Mouse (Mus musculus) spleen, adult 12 weeks (tissue): Measurements from ENCODE around the gene Prrt4.
"Not testable (repeated sequence)": the region's sequence is repeated elsewhere in the genome, so short reads cannot be mapped to it uniquely, and the experiment has no call there.

Source experiments
- DNase-seq: peaks from one replicate; pipeline ENCODE4 v3.0.0; 2022; ENCODE audit warnings: low spot score

Prrt4 gene

GRCm38 (mm10) chr6:29198309-29199222 is 19.2 kb upstream of the Prrt4 start:
- DNase-seq: peak; percentile 47

- DNase-seq: no peak
Observed at GRCm38 (mm10) chr6:29195846-29196698, 16.7 kb upstream of the Prrt4 start.

DNA sequence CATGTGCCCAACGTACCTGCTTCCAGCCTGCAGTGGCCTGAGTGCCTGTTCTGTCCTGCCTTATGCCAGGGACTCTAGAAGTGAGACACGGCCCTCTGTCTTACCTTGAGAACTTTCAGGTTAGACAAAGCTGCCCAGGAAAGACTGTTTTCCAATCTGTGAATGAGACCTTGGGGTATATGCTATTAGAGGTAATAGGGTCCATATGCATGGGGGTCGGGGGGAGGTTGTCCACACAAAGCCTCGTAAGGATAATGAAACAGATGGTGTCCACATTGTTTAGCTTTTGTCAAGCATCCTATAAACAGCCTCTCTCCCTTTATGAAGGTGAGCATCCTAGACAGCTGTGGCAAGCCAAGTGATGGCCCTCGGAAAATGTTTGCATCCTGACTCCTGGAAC is 15.8 kb upstream of the Prrt4 start:
- DNase-seq: no peak

DNA sequence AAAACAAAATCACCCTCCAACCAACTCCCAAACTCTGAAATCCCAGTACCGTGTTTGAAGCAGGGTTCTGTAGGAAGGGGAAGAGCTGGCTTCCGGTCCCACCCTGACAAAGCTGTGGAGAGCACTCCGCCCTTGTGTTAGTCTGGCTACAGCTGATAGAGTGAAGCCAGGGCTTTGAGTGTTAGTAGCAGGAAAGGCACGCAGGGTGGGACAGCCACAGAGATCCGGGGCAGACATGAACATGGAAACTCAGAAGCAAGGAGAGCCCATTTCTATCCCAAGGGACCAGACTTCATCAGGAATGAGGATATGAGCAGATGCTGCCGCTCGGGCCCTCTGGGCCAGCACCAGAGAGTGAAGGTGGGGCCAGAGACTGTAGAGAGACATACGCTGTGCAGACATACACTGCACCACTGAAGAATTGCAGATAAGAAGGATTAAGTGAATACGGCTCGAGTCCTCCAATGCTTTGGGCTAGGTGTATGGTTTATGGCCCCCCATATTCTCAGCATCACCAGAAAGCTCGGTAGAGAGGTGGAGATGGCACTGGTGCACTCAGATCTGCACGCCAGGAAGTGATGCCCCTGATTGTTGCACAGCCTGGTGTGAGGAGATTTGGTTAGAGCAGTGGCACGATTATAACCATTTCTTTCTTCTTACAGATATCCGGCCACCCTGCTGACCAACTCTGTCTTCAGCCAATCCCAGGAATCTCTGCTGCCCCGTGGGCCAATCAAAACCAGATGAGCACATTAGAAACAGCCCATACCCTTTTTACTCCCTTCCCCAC is 14.8 kb upstream of the Prrt4 start:
- no peak for DNase-seq

DNA sequence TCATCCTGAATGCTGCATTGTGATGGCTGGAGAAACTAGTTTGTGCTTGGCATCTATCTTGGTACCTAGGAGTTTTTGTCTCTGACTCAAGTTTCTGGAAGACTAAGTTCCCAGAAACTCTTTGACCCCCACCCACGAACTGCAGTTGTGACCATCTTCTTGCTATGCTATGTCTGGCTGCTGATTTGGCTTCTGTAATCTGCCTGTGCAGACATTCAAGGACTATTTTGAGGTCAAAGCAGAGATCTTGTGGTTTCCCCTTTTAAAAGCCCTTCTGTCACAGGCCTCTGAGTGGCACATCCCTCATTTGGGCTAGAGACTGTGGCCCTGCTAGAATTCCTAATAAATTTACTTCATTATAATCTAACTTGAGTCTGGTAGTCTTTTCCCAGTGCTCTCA is 8.6 kb upstream of the Prrt4 start:
- no peak for DNase-seq

DNA sequence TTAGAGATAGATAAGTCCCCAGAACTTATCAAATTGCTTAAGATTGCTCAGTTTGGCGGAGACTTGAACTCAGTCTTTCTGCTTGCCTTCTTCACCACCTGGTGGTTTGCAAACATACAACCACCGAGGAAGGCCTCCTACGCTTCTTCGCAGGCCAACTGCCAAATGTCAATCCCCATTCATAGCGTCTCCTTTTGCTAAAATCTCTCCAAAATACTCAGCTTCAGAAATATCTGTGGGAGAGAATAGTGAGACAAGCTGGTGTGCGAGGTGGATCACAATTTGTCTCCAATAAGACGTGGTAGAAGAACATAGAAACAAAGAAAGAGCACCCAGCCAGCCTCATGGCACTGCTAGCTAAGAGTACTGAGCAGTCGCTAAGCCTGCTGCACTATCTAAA is 459 bp upstream of the Prrt4 start:
- DNase-seq: no peak

DNA sequence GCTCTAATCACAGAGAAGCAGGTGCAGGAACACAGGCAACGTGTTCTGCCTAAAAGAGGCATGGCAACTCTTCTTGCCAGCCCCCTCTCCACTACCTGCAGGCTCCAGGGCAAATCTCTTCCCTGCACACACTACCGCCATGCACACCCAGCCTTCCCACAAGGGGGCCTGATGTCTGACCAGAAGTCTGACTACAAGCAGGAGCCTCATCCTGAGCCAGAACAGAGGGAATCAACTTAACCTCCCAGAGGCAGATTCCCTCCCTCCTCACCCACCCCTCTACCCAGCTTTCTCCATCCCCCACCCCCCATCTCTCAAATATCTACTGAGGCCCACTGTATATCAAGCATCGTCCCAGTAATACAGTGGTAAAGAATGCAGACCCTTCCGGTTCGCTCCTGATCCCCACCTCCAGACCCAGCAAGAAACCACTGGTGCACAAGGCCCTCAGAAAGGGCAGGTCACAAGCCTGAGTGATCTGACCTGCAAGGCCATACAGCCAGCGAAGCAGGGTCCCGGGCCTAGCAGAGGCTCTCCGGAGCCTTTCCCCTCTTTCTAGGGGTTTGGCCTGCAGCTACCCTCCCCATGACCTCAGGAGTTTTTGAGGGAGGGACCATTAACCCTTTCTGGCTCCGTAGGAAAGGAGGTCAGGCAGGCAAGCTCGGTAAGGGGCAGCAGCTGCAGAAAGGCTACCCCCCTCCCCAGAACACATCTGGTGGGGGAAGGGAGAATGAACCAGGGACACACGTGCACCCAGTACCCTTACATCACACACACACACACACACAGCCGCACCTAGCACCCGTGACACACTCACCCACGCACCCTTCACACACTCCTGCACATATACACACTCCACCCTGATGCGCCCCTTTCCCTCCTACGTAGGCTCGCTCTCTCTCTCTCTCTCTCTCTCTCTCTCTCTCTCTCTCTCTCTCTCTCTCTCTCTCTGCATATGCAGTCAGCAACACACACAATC is 1.2 kb downstream of the Prrt4 start:
- no peak for DNase-seq

DNA sequence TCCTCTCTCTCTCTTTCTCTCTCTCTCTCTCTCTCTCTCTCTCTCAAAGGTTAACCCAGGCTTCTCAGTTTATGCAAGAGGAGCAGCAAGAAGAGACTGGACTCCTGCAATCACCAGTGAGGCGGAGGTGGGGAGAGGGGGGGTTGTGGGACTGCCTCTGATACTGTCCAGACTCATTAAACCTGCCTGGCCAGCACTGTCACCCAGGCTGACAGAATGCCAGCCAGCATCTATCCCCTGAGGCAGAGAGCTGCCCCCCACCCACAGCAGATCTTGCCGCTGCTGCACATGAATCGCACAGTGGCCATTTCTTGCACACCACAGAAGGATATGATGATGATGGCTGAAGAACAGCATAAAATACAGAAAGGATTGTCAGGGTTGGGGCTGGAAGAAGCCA is 4.3 kb downstream of the Prrt4 start:
- DNase-seq: no peak

DNA sequence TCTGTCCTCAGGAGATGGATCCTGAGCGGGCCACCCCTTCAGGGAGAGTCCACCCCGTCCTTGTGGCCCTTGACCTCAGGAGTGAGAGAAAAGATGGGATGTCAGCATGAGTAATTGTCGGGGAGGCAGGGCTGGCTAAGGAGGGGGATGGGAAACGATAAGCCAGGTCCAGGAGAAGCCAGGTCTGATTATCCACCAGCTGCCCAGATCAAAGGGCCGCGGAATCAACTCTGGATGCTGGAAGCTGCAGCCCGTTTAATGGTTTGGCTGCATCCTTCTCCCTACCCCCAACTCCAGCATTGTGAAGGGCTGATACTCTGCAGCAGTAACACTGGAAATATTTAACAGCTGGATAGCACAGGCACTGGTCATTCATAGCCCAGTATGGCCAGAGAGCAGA is 5.0 kb downstream of the Prrt4 start:
- DNase-seq: no peak

DNA sequence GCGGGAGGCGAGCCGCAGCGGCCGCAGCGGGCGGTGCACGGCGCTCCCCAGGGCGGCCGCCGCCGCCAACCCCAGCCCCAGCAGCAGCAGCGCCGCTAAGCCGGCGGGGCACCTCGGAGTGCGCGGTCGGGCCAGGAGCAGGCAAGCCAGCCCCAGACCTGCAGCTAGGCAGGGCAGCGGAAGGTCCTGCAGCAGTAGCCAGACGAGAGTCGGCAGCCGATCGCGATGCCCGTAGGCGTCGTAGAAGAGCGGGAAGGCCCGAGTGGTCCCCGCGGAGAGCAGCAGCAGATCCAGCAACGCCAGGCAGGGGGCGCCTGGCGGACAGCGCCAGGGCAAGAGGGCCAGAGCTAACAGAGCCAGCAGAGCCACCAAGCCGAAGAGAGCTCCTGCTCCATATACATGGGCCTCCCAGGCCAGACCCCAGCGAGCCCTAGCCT is 8.4 kb downstream of the Prrt4 start:
- peak; percentile 44 for DNase-seq

GRCm38 (mm10) chr6:29170063-29170921 is 9.1 kb downstream of the Prrt4 start:
- DNase-seq: no peak

DNA sequence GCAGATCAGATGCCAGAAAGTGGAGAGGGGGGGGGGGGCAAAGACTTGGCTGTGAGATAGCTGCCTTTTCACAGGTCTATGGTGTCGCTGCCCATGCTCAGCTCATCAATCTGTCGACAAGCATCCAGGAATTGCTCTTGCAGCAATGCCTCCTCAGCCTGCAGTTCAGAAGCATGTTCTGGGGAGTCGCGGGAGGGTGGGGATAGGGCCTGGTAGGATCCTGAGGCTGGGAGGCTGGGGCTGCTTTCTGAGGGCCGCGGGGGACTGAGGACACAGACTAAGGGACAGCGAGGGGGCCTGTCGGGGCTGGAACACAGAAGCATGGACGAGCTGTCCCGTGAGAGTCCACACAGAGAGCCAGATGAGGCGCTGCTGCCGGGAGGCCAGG is 9.7 kb downstream of the Prrt4 start:
- no peak for DNase-seq

DNA sequence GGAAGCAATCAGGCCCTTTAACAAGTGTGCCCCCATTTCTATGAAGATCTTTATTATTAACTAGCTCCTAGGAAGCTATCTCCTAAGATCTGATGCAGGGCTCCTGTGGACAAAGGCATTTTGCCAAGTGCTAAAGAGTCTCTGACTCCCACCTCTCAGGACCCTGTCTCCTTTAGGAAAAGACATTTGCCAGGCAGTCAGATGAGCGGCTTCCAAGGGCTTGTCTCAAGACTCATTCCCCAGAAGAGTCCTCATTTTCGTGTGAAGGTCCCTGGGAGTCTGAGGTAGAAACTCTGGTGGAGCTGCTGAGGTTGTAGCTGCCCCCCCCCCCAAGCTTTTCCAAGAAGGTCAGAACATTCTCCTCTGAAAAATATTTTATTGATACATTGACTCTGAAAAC is 10.5 kb downstream of the Prrt4 start:
- DNase-seq: no peak

DNA sequence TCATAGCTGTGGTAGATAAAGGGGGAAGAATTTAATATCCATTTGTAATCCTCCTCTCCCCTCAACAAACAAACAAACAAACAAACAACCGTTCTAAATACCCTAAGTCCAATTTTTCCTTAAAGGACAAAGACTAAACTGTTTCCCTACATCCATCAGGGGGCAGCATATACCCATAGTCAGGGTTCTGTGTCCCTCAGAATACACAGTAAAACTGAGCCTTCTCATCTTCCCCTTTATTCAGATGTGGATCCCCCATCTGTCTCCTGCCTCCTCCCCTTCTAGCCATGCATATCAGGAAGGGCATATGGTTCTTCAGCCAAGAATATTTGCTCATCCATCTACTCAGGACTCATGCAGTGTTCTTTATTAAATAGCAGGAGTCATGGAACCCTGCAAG is 13.2 kb downstream of the Prrt4 start:
- DNase-seq: no peak

DNA sequence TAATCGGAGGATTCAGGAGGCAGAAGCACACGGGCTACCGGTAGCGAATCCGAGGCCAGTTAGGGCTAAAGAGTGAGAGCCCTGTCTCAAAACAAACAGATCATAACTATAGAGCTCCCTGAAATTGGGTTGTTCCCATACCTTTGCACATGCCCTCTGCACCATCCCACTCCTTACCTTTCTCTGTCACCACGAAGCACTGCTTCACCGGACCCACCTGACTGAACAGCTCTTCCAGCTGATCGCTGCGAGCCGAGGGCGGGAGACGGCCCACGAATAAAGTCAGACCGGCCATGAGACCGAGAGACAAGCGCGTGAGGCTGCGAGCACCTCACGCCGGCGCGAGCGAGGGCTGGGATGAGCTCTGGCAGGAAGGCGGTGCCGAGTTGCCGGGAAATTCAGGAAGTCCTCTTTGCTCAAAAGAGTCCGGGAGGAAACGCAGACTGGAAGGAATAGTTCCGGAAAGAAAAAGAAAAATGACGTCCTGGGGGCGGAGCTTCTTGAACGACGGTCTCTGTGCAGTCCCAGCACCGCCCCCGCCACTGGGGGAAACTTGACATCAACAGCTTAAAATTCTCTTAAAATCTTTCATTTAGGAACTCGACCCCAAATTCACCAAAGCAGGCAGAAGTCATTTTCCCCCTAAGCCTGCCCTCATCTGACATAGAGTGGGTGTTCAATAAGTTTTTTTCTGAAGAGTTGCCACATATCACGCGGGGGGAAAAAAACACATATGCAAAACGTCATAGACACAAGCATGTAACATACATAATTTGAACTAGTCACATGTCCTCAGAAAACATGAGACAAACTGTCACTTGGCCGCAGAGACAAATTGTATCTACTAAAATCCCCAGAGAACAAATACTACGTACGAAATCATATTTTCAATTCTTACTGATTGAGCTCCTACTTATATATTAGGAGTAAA is 14.8 kb downstream of the Prrt4 start, which contains the start of gene Rbm28:
TSS of gene Rbm28 (minus strand) at position 693 of the 931 bp plus-strand sequence.
- DNase-seq: peak; percentile 74

DNA sequence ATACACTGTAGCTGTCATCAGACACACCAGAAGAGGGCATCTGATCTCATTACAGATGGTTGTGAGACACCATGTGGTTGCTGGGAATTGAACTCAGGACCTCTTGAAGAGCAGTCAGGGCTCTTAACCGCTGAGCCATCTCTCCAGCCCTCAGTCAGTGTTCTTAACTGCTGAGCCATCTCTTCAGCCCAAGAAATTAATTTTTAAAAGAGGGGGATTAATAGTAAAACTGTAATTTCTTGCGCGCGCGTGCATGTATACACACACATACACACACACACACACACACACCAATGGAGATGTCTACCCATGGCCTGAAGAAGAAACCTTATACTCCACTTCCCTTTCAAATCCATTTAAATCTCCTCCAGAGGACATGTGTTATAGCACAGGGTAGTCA is 18.1 kb downstream of the Prrt4 start:
- DNase-seq: not testable (repeated sequence)

- DNase-seq: no peak
Observed at GRCm38 (mm10) chr6:29160786-29161185, 18.6 kb downstream of the Prrt4 start.

GRCm38 (mm10) chr6:29156326-29156725 is 23.1 kb downstream of the Prrt4 start:
- no peak for DNase-seq

- no peak for DNase-seq
Observed at GRCm38 (mm10) chr6:29150001-29150400, 29.4 kb downstream of the Prrt4 start.
